Mouse (Mus musculus) gastrocnemius, adult 2 months (tissue): ENCODE measurements around the gene Med25. TPM values are rescaled to one million over a fixed set of nuclear protein-coding genes. Genes with fewer than 3 reads are reported as not detected.

Experiments used
- DNase-seq: peaks from one replicate; pipeline ENCODE4 v3.0.0; 2022
- H3K27ac ChIP-seq: fragments of 200-600 bp; 2 replicates; pipeline ENCODE4 v1.8.1; 2022; ENCODE audit warnings: mild to moderate bottlenecking
- H3K4me3 ChIP-seq: fragments of 200-600 bp; 2 replicates; pipeline ENCODE4 v1.8.1; 2022; ENCODE audit warnings: mild to moderate bottlenecking, moderate library complexity
- CTCF ChIP-seq: fragments of 200-600 bp; IDR thresholded peaks from 2 replicates; pipeline ENCODE4 v1.8.1; 2022; ENCODE audit warnings: antibody characterized with exemption, mild to moderate bottlenecking, moderate library complexity
- intact Hi-C: fragments of 180-260 bp; cut with DNase I; formaldehyde crosslinking; loops from one replicate; pipeline ENCODE4 v1.15.1; 2025
- total RNA-seq, 2 experiments: library from RNA; stranded (reverse); gene quantifications; 2 replicates each; pipeline ENCODE4 v1.2.3; 2021

Med25 gene
- total RNA-seq, 2 experiments from 2014 or later: 53.1 to 68.5 TPM

- intact Hi-C loops: no loop called here
- TF ChIP-seq CTCF: no peak
- DNase-seq: no peak
- Histone ChIP-seq H3K27ac (peak overlapping the region; percentile 99), H3K4me3 (peak overlapping the region; percentile 97)
These were observed 24.7 kb downstream of the Med25 start for GRCm38 (mm10) chr7:44867802-44868201.

DNA sequence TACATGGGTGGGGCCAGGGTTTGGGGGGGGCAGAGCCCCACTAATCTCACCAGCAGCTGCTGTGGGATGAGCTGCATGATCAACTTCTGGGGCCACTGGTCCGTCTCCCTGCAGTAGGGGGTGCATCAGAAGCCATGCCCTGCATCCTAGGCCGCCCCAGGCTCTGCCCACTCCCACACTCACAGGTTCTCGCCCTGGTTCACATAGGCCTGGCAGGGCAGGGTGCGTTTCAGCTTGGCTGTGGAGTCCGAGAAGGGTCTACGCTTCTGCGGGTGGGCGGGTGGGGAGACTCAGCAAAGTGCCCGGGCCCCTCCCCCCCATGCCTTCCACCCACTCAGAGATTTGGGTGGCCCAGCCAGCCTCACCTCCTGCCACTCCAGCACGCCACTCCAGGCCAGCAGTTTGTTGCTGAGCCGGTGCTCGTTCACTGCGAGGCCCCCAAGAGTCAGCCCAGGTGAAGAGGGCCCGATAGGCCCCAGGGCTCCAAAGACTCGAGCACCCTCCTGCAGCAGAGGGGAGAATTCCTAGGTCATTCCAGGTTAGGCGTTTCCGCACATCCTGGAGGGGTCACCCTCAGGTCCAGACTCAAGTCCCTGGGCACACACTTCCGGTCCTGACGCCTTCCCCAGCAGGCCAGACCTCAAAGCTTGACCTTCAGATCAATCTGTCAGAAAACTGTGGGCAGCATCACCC, 25.4 kb downstream of the Med25 start:
- intact Hi-C loops: no loop called here
- Histone ChIP-seq H3K27ac (peak overlapping the region; percentile 99), H3K4me3 (peak overlapping the region; percentile 97)
- no peak for TF ChIP-seq CTCF
- peak; percentile 41 for DNase-seq

DNA sequence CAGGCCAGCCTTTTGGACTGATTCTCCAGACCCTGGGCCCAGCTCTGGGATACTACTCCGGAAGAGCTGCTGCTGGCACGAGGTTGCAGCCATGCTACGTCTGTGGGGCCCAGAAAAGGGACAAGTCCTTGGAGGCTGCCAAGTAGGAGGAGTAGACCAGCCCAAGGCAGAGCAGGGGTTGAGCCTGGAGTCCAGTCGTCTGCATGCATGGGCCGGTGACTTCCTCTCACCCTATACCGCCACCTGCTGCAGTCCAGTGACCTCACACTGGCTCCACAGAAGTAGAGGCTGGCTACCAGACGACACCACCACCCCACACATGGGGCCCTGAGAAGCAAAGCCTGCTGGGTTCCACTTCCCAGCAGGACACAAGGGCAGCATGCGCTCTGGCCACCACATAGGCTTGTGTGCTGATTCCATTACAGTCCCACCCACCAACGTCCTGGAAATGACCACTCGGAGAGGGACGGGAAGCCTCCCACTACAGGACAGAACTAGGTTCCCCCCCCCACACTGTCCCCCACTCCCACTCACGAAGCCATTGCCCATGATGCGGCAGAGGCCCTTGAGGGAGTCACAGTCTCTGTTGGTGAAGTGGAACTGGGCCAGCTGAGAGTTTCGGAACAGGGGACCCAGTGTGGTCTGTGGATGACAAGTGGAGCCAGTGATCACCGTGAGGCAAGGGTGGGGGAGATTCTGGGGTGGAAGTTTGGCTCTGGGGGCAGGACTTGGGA, 26.1 kb downstream of the Med25 start:
- intact Hi-C loops: no loop called here
- peak overlapping the region; percentile 99 for H3K27ac ChIP-seq
- peak overlapping the region; percentile 97 for H3K4me3 ChIP-seq
- DNase-seq: peak; percentile 78
- peak; percentile 34; the same call in 1 of the 2 replicates for TF ChIP-seq CTCF

- H3K27ac ChIP-seq: peak overlapping the region; percentile 99
- H3K4me3 ChIP-seq: no peak overlapping the region
- no peak for TF ChIP-seq CTCF
- intact Hi-C loops: no loop called here
- peak; percentile 46 for DNase-seq
These were observed 27.6 kb downstream of the Med25 start for GRCm38 (mm10) chr7:44864595-44865542.

- no peak for TF ChIP-seq CTCF
- Histone ChIP-seq H3K4me3 (no peak overlapping the region), H3K27ac (peak overlapping the region; percentile 99; the same call in 1 of the 2 replicates)
- intact Hi-C loops: no loop called here
- DNase-seq: peak; percentile 24
These were observed 28.5 kb downstream of the Med25 start for GRCm38 (mm10) chr7:44863982-44864494.

DNA sequence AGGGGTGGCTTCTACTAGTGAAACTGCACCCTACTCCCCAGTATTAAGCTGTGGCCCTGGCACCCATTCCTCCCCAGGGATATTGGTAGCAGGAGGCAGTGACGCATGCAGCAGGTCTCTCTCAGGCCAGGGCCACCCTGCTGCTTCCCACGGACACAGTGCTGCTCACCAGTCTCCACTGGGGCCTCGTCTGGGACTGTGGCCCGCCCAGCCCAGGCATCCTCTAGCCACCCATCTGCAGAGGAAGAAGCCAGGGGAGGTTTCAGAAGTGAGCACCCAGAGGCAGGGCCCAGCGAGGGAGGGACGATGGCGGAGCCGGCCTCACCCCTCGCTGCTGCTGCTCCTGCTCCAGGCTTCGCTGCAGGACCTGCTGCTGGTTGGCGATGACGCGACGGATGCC, 29.3 kb downstream of the Med25 start:
- H3K27ac ChIP-seq: no peak overlapping the region
- intact Hi-C loops: no loop called here

GRCm38 (mm10) chr7:44862434-44862833, 30.1 kb downstream of the Med25 start:
- intact Hi-C loops: no loop called here
- DNase-seq: peak; percentile 36
- H3K4me3 ChIP-seq: no peak overlapping the region
- TF ChIP-seq CTCF: no peak
- no peak overlapping the region for H3K27ac ChIP-seq

More for the DNA sequence above, 29.3 kb downstream of the Med25 start:
- no peak overlapping the region for H3K4me3 ChIP-seq
- no peak for TF ChIP-seq CTCF
- DNase-seq: peak; percentile 22

- Histone ChIP-seq H3K27ac (peak overlapping the region; percentile 40; the same call in 1 of the 2 replicates), H3K4me3 (no peak overlapping the region)
- TF ChIP-seq CTCF: no peak
- DNase-seq: peak; percentile 32
- intact Hi-C loops: no loop called here
These were observed 31.1 kb downstream of the Med25 start for GRCm38 (mm10) chr7:44861429-44861816.

DNA sequence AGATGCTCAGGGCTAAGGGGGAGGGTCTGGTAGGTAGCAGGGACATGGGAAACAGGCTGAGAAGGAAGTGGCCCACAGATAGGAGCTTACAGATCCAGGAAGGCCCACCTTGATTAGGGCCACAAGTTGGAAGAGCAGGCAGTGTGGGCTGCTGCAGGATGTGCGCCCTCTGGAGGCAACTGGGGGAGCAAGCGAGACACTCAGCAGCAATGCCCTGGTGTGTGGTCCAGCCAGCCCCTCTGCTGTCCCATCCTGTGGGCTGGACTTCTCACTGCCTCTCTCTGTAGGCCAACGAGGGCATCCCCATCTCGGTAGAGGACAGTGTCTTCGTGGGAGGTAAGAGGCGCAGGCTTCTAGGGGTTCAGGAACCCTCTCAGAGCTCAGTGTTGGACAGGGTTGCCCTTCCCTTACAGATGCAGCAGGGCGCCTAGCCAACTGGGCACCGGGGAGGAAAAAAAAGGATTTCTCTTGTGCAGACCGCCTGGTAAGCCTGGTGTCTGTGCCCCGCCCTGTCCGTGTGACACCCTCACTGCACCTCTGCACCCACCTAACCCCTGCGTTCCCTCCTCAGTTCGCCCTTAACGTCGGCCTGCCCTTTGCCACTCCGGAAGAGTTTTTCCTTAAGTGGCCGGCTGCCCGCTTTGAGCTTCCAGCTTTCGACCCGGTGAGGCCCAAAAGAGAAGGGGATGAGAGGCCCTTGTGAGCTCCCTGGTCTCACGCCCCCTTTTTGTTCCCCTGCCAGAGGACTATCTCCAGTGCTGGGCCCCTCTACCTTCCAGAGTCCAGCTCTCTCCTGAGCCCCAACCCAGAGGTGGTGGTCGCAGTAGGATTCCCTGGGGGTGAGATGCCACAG, 31.7 kb downstream of the Med25 start:
- DNase-seq: peak; percentile 83
- intact Hi-C loops: no loop called here
- Histone ChIP-seq H3K27ac (peak overlapping the region; percentile 40; the same call in 1 of the 2 replicates), H3K4me3 (no peak overlapping the region)
- TF ChIP-seq CTCF: peak; percentile 93; the same call in 1 of the 2 replicates

GRCm38 (mm10) chr7:44859896-44860295, 32.6 kb downstream of the Med25 start:
- no peak overlapping the region for H3K27ac ChIP-seq
- H3K4me3 ChIP-seq: no peak overlapping the region
- intact Hi-C loops: no loop called here

DNA sequence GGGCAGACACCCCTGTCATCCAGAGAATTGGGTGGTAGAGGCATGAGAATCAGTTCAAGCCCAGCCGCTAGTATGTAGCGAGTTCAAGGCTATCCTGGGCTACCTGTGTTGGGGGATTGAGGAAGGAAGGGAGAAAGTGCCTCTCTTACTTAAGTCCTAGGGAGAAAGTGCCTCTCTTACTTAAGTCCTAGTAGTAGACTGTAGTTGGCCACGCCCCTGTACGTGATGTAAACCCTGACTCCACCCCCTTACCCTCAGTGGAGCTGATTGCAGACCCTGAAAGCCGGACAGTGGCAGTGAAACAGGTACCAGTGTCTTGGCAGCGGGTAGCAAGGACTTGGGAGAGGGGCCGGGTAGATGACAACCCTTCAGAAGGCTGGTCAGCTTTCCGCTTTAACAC, 34.6 kb downstream of the Med25 start:
- peak overlapping the region; percentile 92 for H3K27ac ChIP-seq
- intact Hi-C loops: no loop called here
- TF ChIP-seq CTCF: no peak

More at GRCm38 (mm10) chr7:44859896-44860295, 32.6 kb downstream of the Med25 start:
- no peak for TF ChIP-seq CTCF
- DNase-seq: peak; percentile 41

More for the DNA sequence above, 34.6 kb downstream of the Med25 start:
- H3K4me3 ChIP-seq: peak overlapping the region; percentile 98
- peak; percentile 46 for DNase-seq
